Mouse (Mus musculus): ENCODE data around the gene C130050O18Rik.

- TF ChIP-seq HCFC1 (IDR thresholded peaks at IDR 0.05; ENCODE audit: low read depth, low read length) (no peak), POLR2A (IDR thresholded peaks at IDR 0.05; ENCODE audit: control insufficient read depth in 1 of 2, insufficient read depth in 1 of 2, low read depth in 1 of 2, low read length in 2 of 2, poor library complexity in 1 of 2) (no peak), MEF2A (IDR thresholded peaks at IDR 0.05; ENCODE audit: extremely low read depth, insufficient replicate concordance, low read depth, low read length, poor library complexity, severe bottlenecking) (no peak), GATA1 (IDR thresholded peaks at IDR 0.05; ENCODE audit: low read depth, low read length) (no peak), CTCF (IDR thresholded peaks at IDR 0.05 in 2 of 3, conservative IDR thresholded peaks at IDR 0.05 in 1 of 3; ENCODE audit: control insufficient read depth in 1 of 3, insufficient read depth in 1 of 3, low read depth in 2 of 3, low read length in 3 of 3, poor library complexity in 1 of 3, severe bottlenecking in 1 of 3) (no peak), TCF12 (IDR thresholded peaks at IDR 0.05; ENCODE audit: low read depth, low read length) (no peak), NELFE (IDR thresholded peaks at IDR 0.05; ENCODE audit: low read depth, low read length) (no peak)
Measured at GRCm38 (mm10) chr5:139445258-139445657, 40.2 kb downstream of the C130050O18Rik start.
